Mouse (Mus musculus) fat pad, adult 2 months (tissue): ENCODE results near the gene Usp21.

ENCODE experiments used
- DNase-seq: peaks from one replicate; pipeline ENCODE4 v3.0.0-alpha.2; 2011; ENCODE audit warnings: low read depth, low spot score; ENCODE audit errors: extremely low read depth

The Usp21 gene

GRCm38 (mm10) chr1:171285096-171285892 is 2.5 kb downstream of the Usp21 start:
- no peak for DNase-seq

- DNase-seq = no peak
These were observed 3.3 kb downstream of the Usp21 start for GRCm38 (mm10) chr1:171284491-171284890.

- no peak for DNase-seq
These were observed 4.3 kb downstream of the Usp21 start for GRCm38 (mm10) chr1:171283188-171284160.

GRCm38 (mm10) chr1:171282086-171282805 is 5.5 kb downstream of the Usp21 start:
- no peak for DNase-seq

GRCm38 (mm10) chr1:171281528-171281923 is 6.3 kb downstream of the Usp21 start:
- no peak for DNase-seq

GRCm38 (mm10) chr1:171280916-171281527 is 6.8 kb downstream of the Usp21 start, which contains the start of gene Ppox:
TSS of gene Ppox (minus strand) at chr1:171281186.
- DNase-seq = peak; percentile 93

GRCm38 (mm10) chr1:171280250-171280915 is 7.4 kb downstream of the Usp21 start:
- no peak for DNase-seq

GRCm38 (mm10) chr1:171279721-171280120 is 8.1 kb downstream of the Usp21 start:
- no peak for DNase-seq

GRCm38 (mm10) chr1:171279012-171279705 is 8.6 kb downstream of the Usp21 start:
- DNase-seq = no peak

- no peak for DNase-seq
These were observed 9.4 kb downstream of the Usp21 start for GRCm38 (mm10) chr1:171278436-171278835.

- DNase-seq = no peak
These were observed 10.1 kb downstream of the Usp21 start for GRCm38 (mm10) chr1:171277736-171278135.

- DNase-seq = no peak
These were observed 11.6 kb downstream of the Usp21 start for GRCm38 (mm10) chr1:171276110-171276748.

GRCm38 (mm10) chr1:171275144-171275734 is 12.6 kb downstream of the Usp21 start:
- no peak for DNase-seq

- no peak for DNase-seq
These were observed 13.6 kb downstream of the Usp21 start for GRCm38 (mm10) chr1:171274171-171274570.

GRCm38 (mm10) chr1:171272086-171272485 is 15.7 kb downstream of the Usp21 start:
- DNase-seq = no peak

- DNase-seq = no peak
These were observed 16.2 kb downstream of the Usp21 start for GRCm38 (mm10) chr1:171271622-171272021.

GRCm38 (mm10) chr1:171271196-171271595 is 16.6 kb downstream of the Usp21 start:
- DNase-seq = no peak

- DNase-seq = no peak
These were observed 17.3 kb downstream of the Usp21 start for GRCm38 (mm10) chr1:171270573-171270900.
